ENCODE assay signal across 8 mouse cellular contexts in the genomic region with DNA sequence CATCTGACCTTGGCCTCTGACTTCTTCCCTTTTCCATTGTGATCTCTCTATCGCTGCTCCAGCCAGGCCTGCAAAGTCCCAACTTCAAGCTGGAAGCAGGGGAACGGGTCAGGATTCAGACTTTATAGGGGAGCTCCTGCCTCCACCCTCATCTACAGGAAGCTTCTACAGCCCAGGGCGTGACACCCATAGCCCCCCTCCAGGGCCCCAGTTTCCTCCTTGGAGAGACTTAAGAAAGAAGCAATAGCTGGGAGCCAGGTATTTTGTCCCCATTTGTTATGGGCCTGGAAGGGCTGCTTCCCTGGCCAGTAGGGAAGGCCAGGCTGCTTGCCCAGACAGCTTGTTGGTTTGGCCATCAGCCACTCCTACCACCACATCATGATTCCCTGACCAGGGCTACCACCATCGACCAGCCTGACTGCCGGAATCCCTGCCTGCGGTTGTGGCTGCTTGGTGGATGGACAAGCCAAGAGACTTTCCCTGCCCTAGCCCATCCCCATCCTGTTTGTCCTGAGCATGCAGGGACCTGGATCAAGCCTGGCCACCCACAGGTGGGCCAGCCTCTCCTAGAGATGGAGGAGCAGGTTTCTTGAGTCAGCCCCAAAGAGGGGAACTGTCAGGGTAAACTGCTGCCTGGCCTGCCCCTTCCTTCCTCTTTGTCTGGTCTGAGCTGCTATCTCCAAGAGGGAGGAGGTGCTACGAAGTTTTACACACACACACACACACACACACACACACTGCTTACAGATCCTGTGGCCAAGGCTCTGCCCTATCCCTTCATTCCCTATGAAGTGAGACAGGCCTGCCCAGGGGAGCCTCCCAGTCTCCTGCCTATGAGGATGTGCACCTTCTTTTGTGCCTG. TPM values are rescaled to one million over a fixed set of nuclear protein-coding genes. Genes with fewer than 3 reads are reported as not detected.
DNase-seq lines count a peak whose midpoint lies in the region; ATAC-seq and TF ChIP-seq lines count a peak whose summit lies in the region.

No protein-coding gene starts in this region.

- H3K4me1 ChIP-seq in kidney, adult 2 months (ENCODE audit: control insufficient read depth, insufficient read depth, low read length) = peaks cover 12% of the 10 kb centered on the region
- H3K4me1 ChIP-seq in intestine, embryonic 16.5 days (ENCODE audit: control insufficient read depth, insufficient read depth, low read length) = peaks cover 24% of the 10 kb centered on the region
- H3K4me1 ChIP-seq in midbrain, embryonic 14.5 days (ENCODE audit: control insufficient read depth, insufficient read depth, low read length) = peaks cover 21% of the 10 kb centered on the region

- peak overlapping the region; percentile 77 for H3K4me2 ChIP-seq in intestine, embryonic 16.5 days (ENCODE audit: low read depth, low read length)
- peak overlapping the region; percentile 74 for H3K4me2 ChIP-seq in midbrain, embryonic 14.5 days (ENCODE audit: low read length)

- no peak overlapping the region for H3K27ac ChIP-seq in kidney, adult 2 months (ENCODE audit: insufficient read depth, low read depth, low read length)
- peak overlapping the region; percentile 28 for H3K27ac ChIP-seq in intestine, embryonic 16.5 days (ENCODE audit: low read length)
- no peak overlapping the region for H3K27ac ChIP-seq in midbrain, embryonic 14.5 days (replicated peaks; ENCODE audit: low read depth, low read length)

- 68% methylated on average over 7 of the region's 7 CpGs for WGBS in kidney, adult 2 months
- 69% methylated on average over 7 of the region's 7 CpGs for WGBS in intestine, embryonic 16.5 days
- WGBS in midbrain, embryonic 14.5 days = 77% methylated on average over 7 of the region's 7 CpGs

- DNase-seq in kidney, postnatal 10 days = peak; percentile 25
- no peak for DNase-seq in kidney, adult 2 months
- peak; percentile 30 for DNase-seq in adrenal gland, postnatal 14 days
- peak; percentile 68 for DNase-seq in fibroblast of lung, adult 2 months (ENCODE audit: low read depth)
- DNase-seq in midbrain, embryonic 14.5 days = no peak
- DNase-seq in embryo, embryonic 9.5 days (ENCODE audit: extremely low spot score) = no peak
- DNase-seq in urinary bladder, postnatal 14 days (ENCODE audit: low spot score) = no peak

- no peak for ATAC-seq in intestine, embryonic 16.5 days
- no peak for ATAC-seq in midbrain, embryonic 14.5 days (ENCODE audit: low FRiP score, low TSS enrichment)

- no peaks in the 10 kb centered on the region for H3K36me3 ChIP-seq in kidney, adult 2 months (ENCODE audit: control insufficient read depth, insufficient read depth, low read length)
- peaks cover 3% of the 10 kb centered on the region; the same call in 1 of the 2 replicates for H3K36me3 ChIP-seq in intestine, embryonic 16.5 days (ENCODE audit: control insufficient read depth, insufficient read depth, low read length)
- 0 out of 2 replicates have a peak, but pooled peaks cover 7% of the 10 kb centered on the region for H3K36me3 ChIP-seq in midbrain, embryonic 14.5 days (ENCODE audit: control insufficient read depth, insufficient read depth, low read length)

- TF ChIP-seq POLR2A in kidney, adult 2 months (IDR thresholded peaks at IDR 0.05; ENCODE audit: low read depth, low read length) = no peak

- H3K4me3 ChIP-seq in kidney, adult 2 months (ENCODE audit: insufficient read depth, low read depth, low read length) = no peak overlapping the region
- H3K4me3 ChIP-seq in intestine, embryonic 16.5 days (ENCODE audit: low read length) = peak overlapping the region; percentile 64
- peak overlapping the region; percentile 70 for H3K4me3 ChIP-seq in midbrain, embryonic 14.5 days (replicated peaks; ENCODE audit: low read depth, low read length)

- TF ChIP-seq CTCF in kidney, adult 2 months (conservative IDR thresholded peaks at IDR 0.05; ENCODE audit: insufficient read depth, insufficient read length, low read depth, low read length) = no peak

- H3K9ac ChIP-seq in intestine, embryonic 16.5 days (ENCODE audit: low read depth, low read length) = peak overlapping the region; percentile 77
- peak overlapping the region; percentile 82; the same call in 1 of the 2 replicates for H3K9ac ChIP-seq in midbrain, embryonic 14.5 days (replicated peaks; ENCODE audit: low read length)

- H3K9me3 ChIP-seq in intestine, embryonic 16.5 days (ENCODE audit: control insufficient read depth, low read length) = no peaks in the 10 kb centered on the region
- no peaks in the 10 kb centered on the region for H3K9me3 ChIP-seq in midbrain, embryonic 14.5 days (ENCODE audit: control insufficient read depth, low read length)

- no peaks in the 10 kb centered on the region for H3K27me3 ChIP-seq in kidney, adult 2 months (replicated peaks; ENCODE audit: control insufficient read depth, insufficient read depth, low read length)
- H3K27me3 ChIP-seq in intestine, embryonic 16.5 days (replicated peaks; ENCODE audit: control insufficient read depth, insufficient read depth, low read length) = no peaks in the 10 kb centered on the region
- H3K27me3 ChIP-seq in midbrain, embryonic 14.5 days (ENCODE audit: control insufficient read depth, insufficient read depth, low read length) = no peaks in the 10 kb centered on the region

RNA-seq across cellular contexts. Expression of a gene that starts 1.3 kb away (rescaled TPM):
- polyA plus RNA-seq in kidney, adult 2 months (2012; rRNA removed) = 24.4 and 29.7 TPM in 2 replicates
- total RNA-seq in adrenal gland, postnatal 14 days (2021) = 43.6 and 54.3 TPM in 2 replicates
- 48.6 and 50.0 TPM in 2 replicates for polyA plus RNA-seq in intestine, embryonic 16.5 days (2015; fragmentation: Nextera tagmentation; extraction: Ambion mirVana)
- polyA plus RNA-seq in midbrain, embryonic 14.5 days (2014; fragmentation: Nextera tagmentation; extraction: Ambion mirVana) = 46.4 and 55.4 TPM in 2 replicates

RNA-seq across cellular contexts. Expression of a gene that starts 4.7 kb away (rescaled TPM):
- polyA plus RNA-seq in kidney, adult 2 months (2012; rRNA removed) = 28.5 and 32.6 TPM in 2 replicates
- total RNA-seq in adrenal gland, postnatal 14 days (2021) = 133 and 136 TPM in 2 replicates
- polyA plus RNA-seq in intestine, embryonic 16.5 days (2015; fragmentation: Nextera tagmentation; extraction: Ambion mirVana) = 23.4 and 26.3 TPM in 2 replicates
- polyA plus RNA-seq in midbrain, embryonic 14.5 days (2014; fragmentation: Nextera tagmentation; extraction: Ambion mirVana) = 11.3 and 13.1 TPM in 2 replicates

RNA-seq across cellular contexts. Expression of a gene that starts 18.2 kb away (rescaled TPM):
- polyA plus RNA-seq in kidney, adult 2 months (2012; rRNA removed) = 2.0 and 4.2 TPM in 2 replicates
- 1.3 and 3.8 TPM in 2 replicates for total RNA-seq in adrenal gland, postnatal 14 days (2021)
- 0.04 and 0.05 TPM in 2 replicates for polyA plus RNA-seq in intestine, embryonic 16.5 days (2015; fragmentation: Nextera tagmentation; extraction: Ambion mirVana)
- 0.08 and 0.09 TPM in 2 replicates for polyA plus RNA-seq in midbrain, embryonic 14.5 days (2014; fragmentation: Nextera tagmentation; extraction: Ambion mirVana)

RNA-seq across cellular contexts. Expression of a gene that starts 33.5 kb away (rescaled TPM):
- 37.6 and 38.9 TPM in 2 replicates for polyA plus RNA-seq in kidney, adult 2 months (2012; rRNA removed)
- 83.9 and 84.7 TPM in 2 replicates for total RNA-seq in adrenal gland, postnatal 14 days (2021)
- 12.4 and 12.8 TPM in 2 replicates for polyA plus RNA-seq in intestine, embryonic 16.5 days (2015; fragmentation: Nextera tagmentation; extraction: Ambion mirVana)
- polyA plus RNA-seq in midbrain, embryonic 14.5 days (2014; fragmentation: Nextera tagmentation; extraction: Ambion mirVana) = 54.0 and 75.3 TPM in 2 replicates

RNA-seq across cellular contexts. Expression of a gene that starts 44.2 kb away (rescaled TPM):
- 315 and 343 TPM in 2 replicates for polyA plus RNA-seq in kidney, adult 2 months (2012; rRNA removed)
- total RNA-seq in adrenal gland, postnatal 14 days (2021) = 1,325 and 1,932 TPM in 2 replicates
- polyA plus RNA-seq in intestine, embryonic 16.5 days (2015; fragmentation: Nextera tagmentation; extraction: Ambion mirVana) = 129 and 131 TPM in 2 replicates
- polyA plus RNA-seq in midbrain, embryonic 14.5 days (2014; fragmentation: Nextera tagmentation; extraction: Ambion mirVana) = 93.0 and 101 TPM in 2 replicates

Comparison
In these comparisons a context has a peak if more than half of its experiments do, and no peak if none do; other contexts are left out.
1. DNase-seq: peak in kidney, postnatal 10 days (single experiment), adrenal gland, postnatal 14 days (single experiment) and fibroblast of lung, adult 2 months (single experiment); none in kidney, adult 2 months (single experiment), midbrain, embryonic 14.5 days (single experiment), embryo, embryonic 9.5 days (single experiment) and urinary bladder, postnatal 14 days (single experiment).